Mouse (Mus musculus) hindbrain, postnatal 0 days (tissue): ENCODE measurements around the gene Epsti1. TPM values are rescaled to one million over a fixed set of nuclear protein-coding genes. Genes with fewer than 3 reads are reported as not detected.

Experiments
- ATAC-seq: fragments of 200-750 bp; cut with Nextera tagmentation; 2 replicates; pipeline ENCODE4 v1.8.0; 2017; ENCODE audit warnings: mild to moderate bottlenecking, moderate TSS enrichment, moderate library complexity
- DNase-seq: peaks from one replicate; pipeline ENCODE4 v3.0.0-alpha.2; 2015; ENCODE audit warnings: low spot score
- H3K27ac ChIP-seq: fragments of 300-500 bp; sonication (generic); 2 replicates; pipeline ENCODE4 v1.5.1; 2014; ENCODE audit warnings: mild to moderate bottlenecking
- H3K27me3 ChIP-seq: fragments of 300-500 bp; sonication (generic); 2 replicates; pipeline ENCODE4 v1.6.1; 2014; ENCODE audit warnings: low read length, mixed read lengths; ENCODE audit not compliant: insufficient read depth
- H3K36me3 ChIP-seq: fragments of 300-500 bp; sonication (generic); 2 replicates; pipeline ENCODE4 v1.6.1; 2014; ENCODE audit warnings: low read length, mixed read lengths; ENCODE audit not compliant: insufficient read depth
- H3K4me1 ChIP-seq: fragments of 300-500 bp; sonication (generic); 2 replicates; pipeline ENCODE4 v1.6.1; 2014; ENCODE audit warnings: antibody characterized with exemption, low read length, mixed read lengths; ENCODE audit not compliant: insufficient read depth
- H3K4me2 ChIP-seq: fragments of 300-500 bp; sonication (generic); 2 replicates; pipeline ENCODE4 v1.6.1; 2014; ENCODE audit warnings: low read depth, mild to moderate bottlenecking, low read length, moderate library complexity, mixed read lengths
- H3K4me3 ChIP-seq: fragments of 300-500 bp; sonication (generic); 2 replicates; pipeline ENCODE4 v1.5.1; 2014; ENCODE audit warnings: low read length
- H3K9ac ChIP-seq: fragments of 300-500 bp; sonication (generic); replicated peaks from 2 replicates; pipeline ENCODE4 v1.6.1; 2014; ENCODE audit warnings: mild to moderate bottlenecking, low read length, moderate library complexity, mixed read lengths
- H3K9me3 ChIP-seq: fragments of 300-500 bp; sonication (generic); 2 replicates; pipeline ENCODE4 v1.6.1; 2016; ENCODE audit warnings: low read length, mixed read lengths
- CTCF ChIP-seq: IDR thresholded peaks from 2 replicates; pipeline ENCODE4 v1.5.1; 2016; ENCODE audit warnings: antibody characterized with exemption, control low read depth, low read depth
- WGBS: fragments of 180-500 bp; shearing (Covaris S2); extraction: QIAGEN DNeasy Blood & Tissue Kit; methylation state at CpG from one replicate; pipeline ENCODE4 v1.1.7; 2014; 5-methylcytosine and 5-hydroxymethylcytosine counted together
- polyA plus RNA-seq: library from polyadenylated mRNA; unstranded; fragments of >200 nt; fragmentation: Nextera tagmentation; extraction: Ambion mirVana; gene quantifications from 2 replicates; pipeline ENCODE4 v1.2.1, GENCODE M21; 2015
- total RNA-seq: library from RNA; depleted of rRNA; stranded (reverse); fragments of >200 nt; gene quantifications from 2 replicates; pipeline ENCODE4 v1.2.3, GENCODE M21; 2014

The Epsti1 gene
- total and polyA plus RNA-seq, 2 experiments from 2014 or later, result 0.16 to 0.41 TPM

GRCm38 (mm10) chr14:77886376-77886775, 17.7 kb upstream of the Epsti1 start:
- Histone ChIP-seq H3K36me3 (no peaks in the 10 kb centered on the region), H3K9me3 (no peaks in the 10 kb centered on the region), H3K27ac (no peak overlapping the region), H3K4me2 (no peak overlapping the region), H3K27me3 (no peaks in the 10 kb centered on the region), H3K4me1 (no peaks in the 10 kb centered on the region), H3K9ac (no peak overlapping the region), H3K4me3 (no peak overlapping the region)
- ATAC-seq (no peak), DNase-seq (no peak)
- WGBS, result 51% methylated on average over 3 of the region's 3 CpGs
- no peak for TF ChIP-seq CTCF

GRCm38 (mm10) chr14:77886941-77887340, 17.1 kb upstream of the Epsti1 start:
- Histone ChIP-seq H3K4me2 (no peak overlapping the region), H3K4me1 (no peaks in the 10 kb centered on the region), H3K9me3 (no peaks in the 10 kb centered on the region), H3K9ac (no peak overlapping the region), H3K27ac (no peak overlapping the region), H3K27me3 (no peaks in the 10 kb centered on the region), H3K4me3 (no peak overlapping the region), H3K36me3 (no peaks in the 10 kb centered on the region)
- ATAC-seq (no peak), DNase-seq (no peak)
- no peak for TF ChIP-seq CTCF
- WGBS, result 83% methylated on average over 4 of the region's 4 CpGs

- no peak for DNase-seq
- Histone ChIP-seq H3K27ac (no peak overlapping the region), H3K27me3 (no peaks in the 10 kb centered on the region), H3K9ac (no peak overlapping the region), H3K9me3 (no peaks in the 10 kb centered on the region), H3K36me3 (no peaks in the 10 kb centered on the region), H3K4me2 (no peak overlapping the region), H3K4me3 (no peak overlapping the region), H3K4me1 (no peaks in the 10 kb centered on the region)
- 90% methylated on average over 7 of the region's 7 CpGs for WGBS
- ATAC-seq, result no peak
- peak; percentile 30; the same call in 1 of the 2 replicates for TF ChIP-seq CTCF
Measured at GRCm38 (mm10) chr14:77889911-77890310, 14.1 kb upstream of the Epsti1 start.

GRCm38 (mm10) chr14:77895951-77896350, 8.1 kb upstream of the Epsti1 start:
- DNase-seq (no peak), ATAC-seq (no peak)
- no peak overlapping the region for H3K27ac ChIP-seq
- 82% methylated on average over 3 of the region's 3 CpGs for WGBS
- no peak overlapping the region for H3K4me3 ChIP-seq
- no peaks in the 10 kb centered on the region for H3K9me3 ChIP-seq
- no peaks in the 10 kb centered on the region for H3K4me1 ChIP-seq
- H3K4me2 ChIP-seq, result no peak overlapping the region
- H3K27me3 ChIP-seq, result no peaks in the 10 kb centered on the region
- no peaks in the 10 kb centered on the region for H3K36me3 ChIP-seq
- no peak overlapping the region for H3K9ac ChIP-seq
- no peak for TF ChIP-seq CTCF

GRCm38 (mm10) chr14:77902541-77902940, 1.5 kb upstream of the Epsti1 start:
- WGBS, result 96% methylated on average over 3 of the region's 3 CpGs
- no peak for TF ChIP-seq CTCF
- H3K4me2 ChIP-seq, result no peak overlapping the region
- no peaks in the 10 kb centered on the region for H3K27me3 ChIP-seq
- no peak overlapping the region for H3K9ac ChIP-seq
- H3K9me3 ChIP-seq, result no peaks in the 10 kb centered on the region
- H3K27ac ChIP-seq, result no peak overlapping the region
- H3K4me1 ChIP-seq, result peaks cover 3% of the 10 kb centered on the region; the same call in 1 of the 2 replicates
- no peak for ATAC-seq
- DNase-seq, result no peak
- H3K4me3 ChIP-seq, result no peak overlapping the region
- H3K36me3 ChIP-seq, result no peaks in the 10 kb centered on the region

- H3K4me2 ChIP-seq, result no peak overlapping the region
- no peak for TF ChIP-seq CTCF
- H3K27me3 ChIP-seq, result no peaks in the 10 kb centered on the region
- no peak overlapping the region for H3K9ac ChIP-seq
- H3K27ac ChIP-seq, result no peak overlapping the region
- 51% methylated on average over 5 of the region's 5 CpGs for WGBS
- no peak overlapping the region for H3K4me3 ChIP-seq
- no peaks in the 10 kb centered on the region for H3K9me3 ChIP-seq
- ATAC-seq (no peak), DNase-seq (no peak)
- H3K36me3 ChIP-seq, result no peaks in the 10 kb centered on the region
- H3K4me1 ChIP-seq, result peaks cover 3% of the 10 kb centered on the region; the same call in 1 of the 2 replicates
Measured at GRCm38 (mm10) chr14:77905466-77905865, 1.4 kb downstream of the Epsti1 start.

- no peaks in the 10 kb centered on the region for H3K9me3 ChIP-seq
- no peak overlapping the region for H3K9ac ChIP-seq
- TF ChIP-seq CTCF, result no peak
Measured at GRCm38 (mm10) chr14:77906586-77906985, 2.5 kb downstream of the Epsti1 start.

More at GRCm38 (mm10) chr14:77906586-77906985, 2.5 kb downstream of the Epsti1 start:
- no peaks in the 10 kb centered on the region for H3K36me3 ChIP-seq
- H3K4me1 ChIP-seq, result peaks cover 3% of the 10 kb centered on the region; the same call in 1 of the 2 replicates
- H3K4me3 ChIP-seq, result no peak overlapping the region
- no peak overlapping the region for H3K4me2 ChIP-seq
- no peaks in the 10 kb centered on the region for H3K27me3 ChIP-seq
- ATAC-seq, result no peak
- 86% methylated on average over 5 of the region's 5 CpGs for WGBS
- no peak for DNase-seq
- no peak overlapping the region for H3K27ac ChIP-seq
